Mouse (Mus musculus) heart, embryonic 10.5 days (tissue): ENCODE data around the gene Gm4969. TPM values are rescaled to one million over a fixed set of nuclear protein-coding genes. Genes with fewer than 3 reads are reported as not detected.

Experiments
- DNase-seq: peaks from one replicate; pipeline ENCODE4 v3.0.0-alpha.2; 2017; ENCODE audit warnings: low spot score
- H3K27ac ChIP-seq: fragments of 300-500 bp; sonication (generic); 2 replicates; pipeline ENCODE4 v1.5.1; 2016; ENCODE audit warnings: mild to moderate bottlenecking
- H3K27me3 ChIP-seq: fragments of 300-500 bp; sonication (generic); 2 replicates; pipeline ENCODE4 v1.6.1; 2016; ENCODE audit warnings: mild to moderate bottlenecking; ENCODE audit not compliant: poor library complexity, insufficient read depth, severe bottlenecking
- H3K36me3 ChIP-seq: fragments of 300-500 bp; sonication (generic); 2 replicates; pipeline ENCODE4 v1.6.1; 2016; ENCODE audit warnings: mild to moderate bottlenecking, moderate library complexity
- H3K4me1 ChIP-seq: fragments of 300-500 bp; sonication (generic); 2 replicates; pipeline ENCODE4 v1.6.1; 2016; ENCODE audit warnings: mild to moderate bottlenecking
- H3K4me3 ChIP-seq: fragments of 300-500 bp; sonication (generic); 2 replicates; pipeline ENCODE4 v1.5.1; 2016; ENCODE audit warnings: mild to moderate bottlenecking, moderate library complexity
- H3K9me3 ChIP-seq: fragments of 300-500 bp; sonication (generic); 2 replicates; pipeline ENCODE4 v1.6.1; 2016; ENCODE audit warnings: mild to moderate bottlenecking, moderate library complexity
- WGBS: fragments of 180-500 bp; shearing (Covaris S2); methylation state at CpG from one replicate; pipeline ENCODE4 v1.1.7; 2016; 5-methylcytosine and 5-hydroxymethylcytosine counted together
- polyA plus RNA-seq: library from polyadenylated mRNA; unstranded; fragments of >200 nt; fragmentation: Nextera tagmentation; extraction: Ambion mirVana; gene quantifications from 2 replicates; pipeline ENCODE4 v1.2.1, GENCODE M21; 2016

Gm4969 gene
- polyA plus RNA-seq, 1 experiment from 2014 or later, result 2.1 TPM

GRCm38 (mm10) chr7:19129396-19129795, 11.2 kb upstream of the Gm4969 start:
- Histone ChIP-seq H3K9me3 (no peaks in the 10 kb centered on the region), H3K27ac (no peak overlapping the region), H3K4me3 (no peak overlapping the region), H3K4me1 (peaks cover 20% of the 10 kb centered on the region), H3K36me3 (peaks cover 34% of the 10 kb centered on the region), H3K27me3 (no peaks in the 10 kb centered on the region)
- 92% methylated on average over 5 of the region's 5 CpGs for WGBS
- no peak for DNase-seq

GRCm38 (mm10) chr7:19127744-19128143, 9.6 kb upstream of the Gm4969 start:
- Histone ChIP-seq H3K4me3 (no peak overlapping the region), H3K27ac (no peak overlapping the region), H3K27me3 (no peaks in the 10 kb centered on the region), H3K9me3 (no peaks in the 10 kb centered on the region), H3K4me1 (peaks cover 20% of the 10 kb centered on the region), H3K36me3 (peaks cover 31% of the 10 kb centered on the region)
- no peak for DNase-seq
- 88% methylated on average over 5 of the region's 5 CpGs for WGBS

GRCm38 (mm10) chr7:19124713-19125112, 6.5 kb upstream of the Gm4969 start:
- WGBS, result 90% methylated on average over 6 of the region's 6 CpGs
- no peaks in the 10 kb centered on the region for H3K27me3 ChIP-seq

GRCm38 (mm10) chr7:19121686-19122085, 3.5 kb upstream of the Gm4969 start:
- Histone ChIP-seq H3K27me3 (0 out of 2 replicates have a peak, but pooled peaks cover 4% of the 10 kb centered on the region), H3K4me1 (peaks cover 23% of the 10 kb centered on the region), H3K9me3 (no peaks in the 10 kb centered on the region; the same call in 1 of the 2 replicates), H3K36me3 (peaks cover 6% of the 10 kb centered on the region; the same call in 1 of the 2 replicates), H3K4me3 (no peak overlapping the region), H3K27ac (no peak overlapping the region)
- DNase-seq, result no peak
- WGBS, result 93% methylated on average over 4 of the region's 4 CpGs

More at GRCm38 (mm10) chr7:19124713-19125112, 6.5 kb upstream of the Gm4969 start:
- DNase-seq, result no peak
- no peak overlapping the region for H3K27ac ChIP-seq
- peaks cover 16% of the 10 kb centered on the region for H3K4me1 ChIP-seq
- no peak overlapping the region for H3K4me3 ChIP-seq
- H3K9me3 ChIP-seq, result no peaks in the 10 kb centered on the region
- H3K36me3 ChIP-seq, result peaks cover 28% of the 10 kb centered on the region

- Histone ChIP-seq H3K27ac (peak within 1 kb of the TSS; percentile 89), H3K9me3 (no peaks in the 10 kb centered on the region; the same call in 1 of the 2 replicates), H3K4me1 (peaks cover 23% of the 10 kb centered on the region), H3K4me3 (peak within 1 kb of the TSS; percentile 85), H3K36me3 (no peaks in the 10 kb centered on the region; the same call in 1 of the 2 replicates), H3K27me3 (0 out of 2 replicates have a peak, but pooled peaks cover 4% of the 10 kb centered on the region)
- WGBS, result 2% methylated on average over 34 of the region's 34 CpGs
- peak; percentile 98 for DNase-seq
Measured at GRCm38 (mm10) chr7:19119631-19120429, 1.7 kb upstream of the Gm4969 start, which contains the start of gene Fbxo46. Gene Fbxo46, plus strand, starts transcription at chr7:19119859.

GRCm38 (mm10) chr7:19119083-19119482, 915 bp upstream of the Gm4969 start:
- peak overlapping the region; percentile 85; the same call in 1 of the 2 replicates for H3K4me3 ChIP-seq
- 0 out of 2 replicates have a peak overlapping the region, but pooled peaks have one; percentile 49 for H3K27ac ChIP-seq
- H3K36me3 ChIP-seq, result no peaks in the 10 kb centered on the region; the same call in 1 of the 2 replicates
- 0 out of 2 replicates have a peak, but pooled peaks cover 4% of the 10 kb centered on the region for H3K27me3 ChIP-seq
- H3K4me1 ChIP-seq, result peaks cover 23% of the 10 kb centered on the region
- H3K9me3 ChIP-seq, result no peaks in the 10 kb centered on the region; the same call in 1 of the 2 replicates
- 86% methylated on average over 8 of the region's 8 CpGs for WGBS
- DNase-seq, result no peak

DNA sequence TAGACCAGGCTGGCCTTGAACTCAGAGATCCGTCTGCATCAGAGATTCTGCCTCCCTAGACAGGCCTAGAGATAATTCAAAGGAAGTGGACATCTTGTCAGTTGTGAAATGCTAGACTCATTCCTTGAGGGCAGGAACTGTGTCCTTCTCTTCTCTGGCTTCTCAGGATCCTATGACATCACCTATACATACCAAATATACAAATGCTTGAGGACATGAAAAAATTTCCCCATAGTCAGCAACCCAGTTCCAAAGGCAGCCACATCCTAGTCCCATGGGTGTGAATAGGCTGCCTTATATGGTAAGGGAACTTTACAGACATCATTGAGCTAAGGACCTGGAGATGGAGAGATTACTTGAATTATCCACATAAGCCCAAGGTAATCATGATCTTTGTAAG, 8.6 kb downstream of the Gm4969 start:
- WGBS, result 72% methylated on average over 1 of the region's 1 CpGs
- H3K4me3 ChIP-seq, result no peak overlapping the region
- no peak for DNase-seq

DNA sequence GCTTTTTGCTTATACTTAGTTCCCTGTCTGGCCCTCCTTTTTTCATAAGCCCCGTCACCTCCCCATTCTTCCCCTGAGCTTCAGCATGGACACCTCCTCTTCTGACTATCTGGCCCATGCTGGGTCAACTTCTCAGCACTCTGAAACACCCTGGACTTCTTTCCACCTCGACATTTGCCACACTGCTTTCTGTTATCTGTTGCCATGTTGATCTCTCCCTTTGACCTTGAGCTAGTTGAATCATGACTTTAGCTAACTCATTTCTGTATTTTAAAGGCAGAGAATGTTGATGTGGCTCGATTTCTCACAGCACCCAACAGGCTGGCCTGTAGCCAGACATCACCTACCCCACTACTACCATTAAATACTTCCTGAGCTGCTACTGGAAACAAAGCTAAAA, 10.7 kb downstream of the Gm4969 start:
- 54% methylated on average over 3 of the region's 3 CpGs for WGBS
- Histone ChIP-seq H3K36me3 (0 out of 2 replicates have a peak, but pooled peaks cover 4% of the 10 kb centered on the region), H3K27me3 (no peaks in the 10 kb centered on the region), H3K9me3 (no peaks in the 10 kb centered on the region; the same call in 1 of the 2 replicates), H3K27ac (no peak overlapping the region), H3K4me3 (no peak overlapping the region), H3K4me1 (peaks cover 10% of the 10 kb centered on the region; the same call in 1 of the 2 replicates)
- DNase-seq, result no peak

More for the DNA sequence above, 8.6 kb downstream of the Gm4969 start:
- Histone ChIP-seq H3K9me3 (no peaks in the 10 kb centered on the region), H3K4me1 (peaks cover 10% of the 10 kb centered on the region; the same call in 1 of the 2 replicates), H3K36me3 (no peaks in the 10 kb centered on the region), H3K27ac (no peak overlapping the region), H3K27me3 (no peaks in the 10 kb centered on the region)

GRCm38 (mm10) chr7:19104486-19104885, 13.7 kb downstream of the Gm4969 start:
- no peak overlapping the region for H3K4me3 ChIP-seq
- H3K27ac ChIP-seq, result no peak overlapping the region
- 72% methylated on average over 2 of the region's 2 CpGs for WGBS
- H3K4me1 ChIP-seq, result peaks cover 10% of the 10 kb centered on the region; the same call in 1 of the 2 replicates
- H3K36me3 ChIP-seq, result 0 out of 2 replicates have a peak, but pooled peaks cover 4% of the 10 kb centered on the region
- no peaks in the 10 kb centered on the region; the same call in 1 of the 2 replicates for H3K9me3 ChIP-seq
- DNase-seq, result no peak
- no peaks in the 10 kb centered on the region for H3K27me3 ChIP-seq

- Histone ChIP-seq H3K4me3 (no peak overlapping the region), H3K27ac (no peak overlapping the region), H3K36me3 (0 out of 2 replicates have a peak, but pooled peaks cover 4% of the 10 kb centered on the region), H3K9me3 (no peaks in the 10 kb centered on the region; the same call in 1 of the 2 replicates), H3K4me1 (peaks cover 12% of the 10 kb centered on the region; the same call in 1 of the 2 replicates), H3K27me3 (no peaks in the 10 kb centered on the region)
- DNase-seq, result no peak
Measured at GRCm38 (mm10) chr7:19103741-19104140, 14.4 kb downstream of the Gm4969 start.

GRCm38 (mm10) chr7:19100290-19100689, 17.9 kb downstream of the Gm4969 start:
- WGBS, result 86% methylated on average over 1 of the region's 1 CpGs
- no peaks in the 10 kb centered on the region; the same call in 1 of the 2 replicates for H3K9me3 ChIP-seq
- H3K4me3 ChIP-seq, result no peak overlapping the region
- H3K36me3 ChIP-seq, result peaks cover 17% of the 10 kb centered on the region; the same call in 1 of the 2 replicates
- no peak for DNase-seq
- no peaks in the 10 kb centered on the region for H3K27me3 ChIP-seq
- peaks cover 25% of the 10 kb centered on the region for H3K4me1 ChIP-seq
- H3K27ac ChIP-seq, result no peak overlapping the region

DNA sequence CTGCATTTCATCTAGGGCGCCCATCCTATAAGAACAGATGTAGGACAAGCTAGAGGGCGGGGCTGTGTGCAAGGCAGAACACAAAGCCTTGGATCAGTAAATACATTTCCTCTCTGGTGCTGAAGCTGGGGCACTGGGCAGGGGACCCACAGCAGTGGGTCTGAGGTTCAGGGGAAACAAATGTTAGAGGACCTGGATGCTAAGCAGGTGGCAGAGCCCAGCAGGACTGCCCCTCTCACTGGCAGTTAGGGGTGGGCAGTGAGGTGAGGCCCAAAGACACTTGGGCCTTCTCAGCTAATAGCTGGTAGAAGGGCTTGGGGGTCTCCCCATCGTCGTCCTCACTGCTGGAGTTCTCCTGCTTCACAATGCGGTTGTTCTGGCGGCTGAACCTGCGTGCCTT, 19.4 kb downstream of the Gm4969 start:
- whole genome bisulfite sequencing, result 71% methylated on average over 7 of the region's 7 CpGs
- H3K27me3 ChIP-seq, result no peaks in the 10 kb centered on the region
- H3K4me1 ChIP-seq, result peaks cover 33% of the 10 kb centered on the region
- no peak overlapping the region for H3K4me3 ChIP-seq
- no peaks in the 10 kb centered on the region; the same call in 1 of the 2 replicates for H3K9me3 ChIP-seq
- H3K27ac ChIP-seq, result no peak overlapping the region
- H3K36me3 ChIP-seq, result peaks cover 17% of the 10 kb centered on the region; the same call in 1 of the 2 replicates
- no peak for DNase-seq

GRCm38 (mm10) chr7:19097863-19098262, 20.3 kb downstream of the Gm4969 start:
- no peak overlapping the region for H3K27ac ChIP-seq
- DNase-seq, result no peak
- peaks cover 42% of the 10 kb centered on the region for H3K4me1 ChIP-seq
- no peaks in the 10 kb centered on the region for H3K27me3 ChIP-seq
- H3K36me3 ChIP-seq, result peaks cover 17% of the 10 kb centered on the region; the same call in 1 of the 2 replicates
- H3K9me3 ChIP-seq, result no peaks in the 10 kb centered on the region; the same call in 1 of the 2 replicates
- H3K4me3 ChIP-seq, result no peak overlapping the region
